Mouse (Mus musculus) frontal cortex, postnatal 14 days (tissue): ENCODE measurements at regions not wholly inside any gene's neighbourhood (a gene's known extent, or its start where the extent isn't known, plus 50 kb on each side); places are given as distances from the start of the nearest gene placed in this dataset.

Experiments
- DNase-seq, 2 experiments: peaks; one replicate each; pipeline ENCODE4 v3.0.0; 2022; ENCODE audit warnings: low spot score in 2 of 2

- peak in 1 of 2 experiments; percentile 19 for DNase-seq
Observed at GRCm38 (mm10) chr2:66961808-66962519, 177.2 kb upstream of the Scn7a start.

DNA sequence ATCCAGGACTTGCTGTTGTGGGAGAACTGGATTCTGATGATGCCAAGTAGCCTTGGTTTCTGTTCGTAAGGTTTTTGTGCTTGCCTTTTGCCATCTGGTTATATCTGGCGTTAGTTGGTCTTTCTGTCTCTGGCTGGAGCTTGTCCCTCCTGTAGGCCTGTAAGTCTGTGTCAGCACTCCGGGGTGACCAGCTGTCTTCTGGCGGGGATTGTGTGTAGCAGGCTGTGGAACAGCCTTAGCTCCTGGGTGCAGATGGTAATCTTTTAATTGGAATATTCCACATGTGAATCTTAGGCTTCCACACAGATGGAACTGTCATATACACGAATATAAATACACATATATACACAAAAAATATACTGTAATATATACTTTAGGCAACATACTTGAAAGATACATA lies 156.5 kb upstream of the Scn7a start:
- no peak for DNase-seq

GRCm38 (mm10) chr2:66898032-66898431 lies 113.3 kb upstream of the Scn7a start:
- DNase-seq = no peak

DNA sequence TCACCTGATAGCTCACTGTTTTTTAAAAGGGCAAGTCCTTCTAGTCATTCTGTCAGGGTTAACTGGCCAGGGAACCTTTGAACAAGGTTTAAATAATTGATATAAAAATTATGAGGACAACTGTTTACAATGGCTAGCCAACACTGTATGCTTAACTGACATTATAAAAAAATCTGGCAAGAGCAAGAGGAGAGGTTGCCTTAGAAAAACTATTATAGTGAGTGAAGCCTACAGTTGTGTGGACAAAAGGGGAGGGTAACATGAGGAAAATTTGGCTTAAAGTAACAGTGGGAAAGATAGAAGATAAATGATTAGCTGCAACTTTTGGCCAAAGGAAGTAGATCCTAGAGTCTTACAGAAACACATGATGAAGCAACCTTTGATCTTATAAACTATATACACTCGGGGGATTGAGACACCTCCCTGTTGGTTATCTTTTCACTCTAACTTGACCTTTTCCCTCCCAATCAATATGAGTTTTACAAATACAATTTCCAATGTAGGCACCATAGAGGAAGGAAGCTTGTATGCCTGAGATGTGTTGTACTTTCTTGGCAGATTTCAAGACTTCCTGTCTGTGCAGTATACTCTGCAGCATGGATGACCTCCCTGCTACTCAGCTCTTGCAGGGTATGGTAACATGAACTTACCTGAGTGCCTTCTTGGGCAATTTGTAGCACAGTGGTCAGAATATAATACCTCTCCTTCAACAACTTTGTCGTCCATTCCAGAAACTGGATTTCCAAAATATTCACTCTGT lies 82.9 kb upstream of the Scn7a start:
- DNase-seq = no peak
